Mouse (Mus musculus) liver, adult 2 months (tissue): Measurements from ENCODE around the gene Rsph14.

Source experiments
- CTCF ChIP-seq: fragments of 200-500 bp; IDR thresholded peaks from 2 replicates; pipeline ENCODE4 v1.5.1; 2011; ENCODE audit warnings: low read depth, low read length, control low read depth
- POLR2A ChIP-seq: fragments of 200-500 bp; IDR thresholded peaks from 2 replicates; pipeline ENCODE4 v1.6.1; 2011; ENCODE audit warnings: low read length, control low read depth; ENCODE audit not compliant: insufficient read depth; ENCODE audit errors: extremely low read depth

- TF ChIP-seq CTCF (no peak), POLR2A (no peak)
Measured at GRCm38 (mm10) chr10:75055672-75056071, 23.3 kb upstream of the Rsph14 start.
